Mouse (Mus musculus): ENCODE measurements around the gene Wnk4.

- TF ChIP-seq CTCF (conservative IDR thresholded peaks at IDR 0.05; ENCODE audit: low read length) = no peak
- no peak for TF ChIP-seq POU5F1 (IDR thresholded peaks at IDR 0.05; ENCODE audit: borderline replicate concordance, low read length)
Observed at GRCm38 (mm10) chr11:101225331-101226064, 34.9 kb upstream of the Wnk4 start.

Measured in E14TG2a.4 (cell line).